Mouse (Mus musculus) ovary, postnatal 10 days (tissue): Measurements from ENCODE around the gene Zfp518a.

Experiments
- DNase-seq: peaks from one replicate; pipeline ENCODE4 v3.0.0; 2022; ENCODE audit warnings: low spot score

Gene Zfp518a

DNA sequence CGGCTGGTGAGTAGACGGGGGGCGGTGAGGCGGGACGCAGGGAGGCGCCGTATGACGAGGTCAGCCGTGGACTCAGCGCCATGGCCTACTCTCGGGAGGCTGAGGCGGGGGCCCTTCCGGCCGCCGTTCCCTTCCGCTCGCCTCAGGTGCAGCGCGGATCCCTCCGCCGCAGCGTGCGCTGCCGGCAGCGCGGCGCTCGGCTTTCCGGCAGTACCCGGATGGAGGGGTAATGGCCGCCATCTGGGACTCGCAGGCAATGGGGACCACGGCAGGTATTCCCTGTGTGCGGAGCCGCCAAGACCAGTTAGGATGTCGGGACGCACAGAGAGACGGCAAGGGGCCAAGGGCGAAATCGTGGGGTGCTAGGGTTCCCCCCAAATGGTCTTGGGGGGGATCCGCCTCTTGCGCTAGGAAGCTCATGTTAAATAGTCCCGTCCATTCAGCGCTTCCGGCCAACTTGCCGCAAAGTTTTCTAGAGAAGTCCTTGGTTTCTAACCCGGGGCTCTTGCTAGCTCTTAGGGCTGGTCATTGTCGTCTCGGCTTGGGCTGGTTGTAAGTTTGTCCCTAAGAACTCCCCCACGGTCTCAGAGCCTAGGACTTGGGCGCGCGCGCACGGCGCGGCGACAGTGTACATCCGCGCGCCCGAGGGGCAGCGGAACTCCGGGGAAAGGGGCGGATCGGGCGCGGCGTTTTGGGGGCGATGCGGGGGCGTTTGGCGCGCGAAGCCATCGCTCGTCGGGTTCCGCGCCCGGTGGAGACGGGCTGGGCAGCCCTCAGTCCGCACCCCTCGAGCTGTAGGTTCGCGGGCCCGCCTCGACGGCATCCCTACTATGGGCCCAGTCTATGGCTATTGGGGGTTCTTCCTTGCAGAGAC lies at the start of gene Zfp518a:
Gene Zfp518a (plus strand): TSS at position 187 of the 874 bp plus-strand sequence.
- peak; percentile 92 for DNase-seq

DNA sequence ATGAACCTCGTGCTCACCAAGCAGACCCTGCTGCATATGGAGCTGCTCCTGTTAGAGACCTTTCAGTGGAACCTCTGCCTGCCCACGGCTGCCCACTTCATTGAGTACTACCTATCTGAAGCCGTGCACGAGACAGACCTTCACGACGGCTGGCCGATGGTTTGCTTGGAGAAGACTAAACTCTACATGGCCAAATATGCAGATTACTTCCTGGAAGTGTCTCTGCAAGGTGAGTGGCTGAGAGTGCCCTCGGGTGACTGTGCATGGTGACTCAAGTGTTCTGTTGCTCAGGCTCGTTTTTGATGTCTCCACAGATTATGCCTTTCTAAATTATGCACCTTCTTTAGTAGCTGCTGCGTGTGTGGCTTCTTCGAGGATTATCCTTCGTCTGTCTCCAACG lies 49.8 kb upstream of the Zfp518a start:
- no peak for DNase-seq

GRCm38 (mm10) chr19:40849391-40849790 lies 45.1 kb upstream of the Zfp518a start:
- no peak for DNase-seq

DNA sequence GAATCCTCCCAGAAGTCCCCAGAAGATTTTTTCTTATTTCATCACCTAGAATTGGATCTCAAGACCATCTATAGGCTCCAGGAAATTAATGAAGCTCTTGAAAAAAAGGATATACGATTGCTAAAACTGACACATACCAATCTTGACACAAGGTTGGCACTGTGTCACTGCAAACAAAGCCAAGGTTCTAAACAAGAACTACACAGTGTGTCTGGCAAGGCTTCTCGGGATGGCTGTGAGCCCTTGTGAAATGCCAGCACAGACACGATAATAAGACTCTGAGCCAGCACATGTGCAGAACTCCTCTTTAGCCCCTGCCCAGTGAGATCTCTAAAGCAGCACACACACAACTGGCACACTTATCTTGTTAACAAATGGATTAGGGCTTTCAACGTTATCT lies 35.0 kb upstream of the Zfp518a start:
- no peak for DNase-seq

GRCm38 (mm10) chr19:40868284-40868683 lies 26.2 kb upstream of the Zfp518a start:
- no peak for DNase-seq

- DNase-seq: no peak
These were observed 24.9 kb upstream of the Zfp518a start for GRCm38 (mm10) chr19:40869425-40870105.

DNA sequence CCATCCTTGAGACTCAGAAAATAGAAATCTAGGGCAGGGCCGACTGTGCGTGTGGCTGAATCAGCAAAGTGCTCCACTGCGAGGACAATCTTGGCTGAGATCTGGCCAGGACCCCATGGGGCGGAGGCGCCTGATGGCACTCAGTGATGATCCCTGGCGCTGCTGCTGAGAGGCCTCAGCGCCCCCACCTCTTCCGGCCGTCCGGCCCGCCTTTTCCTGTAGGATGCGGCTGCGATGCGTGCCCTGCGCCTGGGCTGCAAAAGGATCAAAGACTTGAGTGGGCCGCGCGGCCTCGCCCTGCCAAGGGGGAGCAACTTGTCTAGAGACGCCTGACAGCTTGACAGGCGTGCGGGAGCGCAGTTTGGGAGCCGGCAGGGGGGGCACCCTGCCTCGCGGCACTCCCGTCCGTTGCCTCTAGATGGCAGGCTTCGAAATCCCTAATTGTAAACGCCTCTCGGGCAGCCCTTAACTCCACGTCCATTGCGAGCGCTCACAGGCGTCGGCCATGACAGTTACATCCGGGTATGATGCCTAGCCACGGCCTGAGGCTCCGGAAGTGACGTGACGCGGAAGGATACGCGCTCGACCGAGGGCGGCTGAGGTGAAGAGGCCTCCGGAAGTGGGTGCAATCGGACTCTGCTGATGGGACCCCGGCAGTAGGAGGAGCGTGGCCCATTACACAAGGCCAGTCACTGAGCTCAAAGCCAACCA lies 21.4 kb upstream of the Zfp518a start:
- DNase-seq: peak; percentile 53

DNA sequence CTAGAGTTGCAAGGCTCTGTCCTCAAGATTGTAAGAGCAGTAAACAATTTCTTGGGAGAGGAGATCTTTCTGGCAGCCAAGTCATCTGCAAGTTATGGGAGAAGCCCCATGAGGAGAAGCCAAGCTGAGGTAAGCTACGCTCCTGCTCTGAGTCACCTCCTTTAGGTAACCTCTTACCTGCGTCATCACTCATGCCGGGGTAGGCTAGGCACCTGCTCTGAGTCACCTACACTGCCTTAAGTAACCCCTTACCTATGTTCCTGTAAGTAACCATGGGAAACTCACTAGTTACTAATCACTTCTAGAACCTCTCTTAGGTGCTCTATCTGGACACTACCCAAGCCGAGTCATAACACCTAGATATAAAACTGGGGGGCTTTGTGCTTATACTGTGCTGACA lies 12.8 kb upstream of the Zfp518a start:
- no peak for DNase-seq

GRCm38 (mm10) chr19:40888887-40889286 lies 5.6 kb upstream of the Zfp518a start:
- DNase-seq: no peak

GRCm38 (mm10) chr19:40894071-40894506 lies 416 bp upstream of the Zfp518a start:
- DNase-seq: no peak

GRCm38 (mm10) chr19:40895393-40895703 lies 843 bp downstream of the Zfp518a start:
- DNase-seq: no peak

DNA sequence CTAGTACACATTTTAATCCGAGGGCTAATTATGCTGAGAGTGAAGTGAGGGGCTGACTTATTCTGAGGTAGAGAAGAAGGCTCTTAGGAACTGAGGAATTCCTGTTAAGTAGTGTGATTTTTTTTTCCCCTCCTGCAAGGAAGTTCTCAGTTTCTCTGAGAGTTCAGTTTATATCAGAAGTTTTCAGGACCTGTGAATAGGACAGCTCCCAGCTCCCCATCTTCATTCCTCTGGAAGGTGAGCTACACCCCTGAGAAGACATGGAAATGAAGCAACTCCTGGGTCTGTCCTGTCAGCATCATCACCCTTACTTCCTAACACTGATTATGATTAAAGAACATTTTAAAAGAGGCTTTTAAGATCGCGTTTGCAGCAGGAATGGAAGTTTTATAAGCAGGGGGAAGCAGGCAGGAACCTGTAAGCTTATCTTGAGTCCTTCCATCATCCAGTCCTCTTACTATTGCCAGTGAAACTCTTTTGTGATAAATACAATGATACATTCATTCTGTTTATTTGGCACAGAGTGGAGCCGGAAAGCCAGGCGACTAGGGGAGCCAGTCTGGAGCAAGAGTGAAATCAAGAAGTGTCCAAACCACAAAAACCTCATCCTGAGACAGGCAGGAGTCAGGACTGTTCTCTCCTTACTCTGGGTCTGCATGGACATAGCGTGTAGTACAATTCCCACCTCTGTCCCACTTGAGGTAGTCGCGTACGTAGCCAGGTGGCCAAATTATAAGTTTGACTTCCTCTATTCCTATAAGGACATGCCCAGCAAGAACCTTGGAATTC lies 37.3 kb downstream of the Zfp518a start:
- DNase-seq: no peak

GRCm38 (mm10) chr19:40935376-40935775 lies 40.9 kb downstream of the Zfp518a start:
- DNase-seq: no peak

DNA sequence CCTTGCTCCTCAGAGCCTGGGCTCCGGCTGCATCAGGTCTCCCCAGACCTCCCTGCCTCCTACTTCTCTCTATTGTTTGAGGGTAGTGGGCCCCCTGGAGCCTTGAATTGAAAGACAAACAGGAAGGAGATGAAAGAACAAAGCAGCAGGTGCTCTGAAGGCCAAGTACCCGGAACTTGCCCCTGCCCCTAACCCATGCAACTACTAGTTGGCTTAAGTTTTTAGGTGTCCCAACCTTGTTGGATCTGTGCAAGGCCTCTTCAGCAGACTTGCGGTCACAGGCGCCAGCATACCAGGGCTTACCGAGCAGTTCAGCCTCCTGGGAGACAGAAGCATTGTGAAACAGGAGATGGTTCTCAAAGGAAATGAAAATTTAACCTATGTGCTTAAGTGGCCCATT lies 41.5 kb downstream of the Zfp518a start:
- no peak for DNase-seq

- DNase-seq: no peak
These were observed 49.0 kb downstream of the Zfp518a start for GRCm38 (mm10) chr19:40943552-40943951.

DNA sequence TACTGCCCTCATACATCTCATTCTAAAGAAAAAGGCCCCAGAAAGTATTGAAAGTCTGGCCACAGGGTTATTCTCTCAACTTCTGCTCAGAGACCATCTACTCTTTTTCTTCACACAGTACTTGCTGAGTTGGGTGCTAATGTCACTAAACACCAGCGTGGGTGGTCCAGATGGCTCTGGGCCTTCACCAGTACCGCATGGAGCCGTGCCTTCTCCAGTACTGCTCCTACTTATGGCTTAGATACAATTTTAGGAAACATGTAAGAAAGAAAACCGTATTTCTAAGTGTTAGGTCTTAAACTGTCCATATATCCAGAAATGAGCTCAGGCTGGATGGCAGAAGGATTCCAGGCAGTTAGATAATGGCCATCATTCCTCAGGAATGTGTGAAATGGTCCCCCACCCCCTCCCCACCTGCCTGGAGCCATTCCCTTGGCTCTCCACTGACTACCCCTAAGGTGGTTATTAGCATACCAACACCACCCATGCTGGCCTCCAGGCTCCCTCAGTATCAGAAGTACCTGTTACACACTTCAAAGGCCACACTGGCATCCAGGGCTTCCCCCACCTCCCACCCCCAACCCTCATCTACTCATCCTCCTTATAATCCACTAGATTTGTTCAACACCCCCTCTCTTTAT lies 52.6 kb downstream of the Zfp518a start:
- DNase-seq: no peak

GRCm38 (mm10) chr19:40958981-40959380 lies 64.5 kb downstream of the Zfp518a start:
- no peak for DNase-seq

DNA sequence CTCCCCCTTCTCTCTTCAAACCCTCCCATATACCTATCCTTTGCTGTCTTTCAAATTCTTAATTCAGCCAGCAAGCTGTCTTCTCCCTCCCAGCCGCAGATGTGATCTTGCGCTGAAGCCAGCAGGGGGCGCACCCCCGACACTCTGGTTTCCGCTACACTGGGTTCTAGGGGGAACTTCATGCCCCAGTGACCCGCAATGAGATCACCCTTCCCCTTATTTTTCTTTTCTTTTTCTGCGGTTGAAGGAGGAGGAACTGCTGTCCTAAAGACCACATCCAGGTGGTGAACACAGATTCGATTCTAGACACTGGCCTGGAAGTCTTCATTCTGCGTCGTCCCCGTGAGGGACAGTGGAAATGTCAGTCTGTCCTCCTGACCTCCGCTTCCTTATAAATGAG lies 68.5 kb downstream of the Zfp518a start:
- DNase-seq: peak; percentile 24

DNA sequence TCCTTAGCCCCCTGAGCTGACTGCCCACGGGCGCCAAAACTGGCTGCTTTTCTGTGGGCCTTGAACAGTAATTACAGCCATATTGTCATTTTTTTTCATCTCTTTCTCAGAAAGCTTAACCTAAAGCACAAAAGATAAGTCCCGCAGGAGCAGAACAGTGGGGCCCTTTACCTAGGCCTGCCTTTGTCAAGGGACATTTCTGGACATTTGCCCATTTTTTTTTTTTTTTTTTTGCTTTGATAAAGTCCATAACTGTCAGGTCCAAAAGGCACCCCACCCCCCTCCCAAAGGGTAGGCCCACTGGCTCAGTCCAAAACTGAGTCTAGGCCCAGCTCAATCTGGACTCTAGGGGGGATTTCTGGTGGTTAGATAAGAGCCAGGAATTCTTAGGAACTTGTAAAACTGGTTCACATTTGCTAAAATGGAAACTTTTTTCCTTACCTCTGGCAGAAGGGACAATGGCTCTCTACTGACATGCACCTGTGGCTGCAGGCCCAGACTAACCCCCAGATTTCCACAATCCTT lies 69.9 kb downstream of the Zfp518a start:
- no peak for DNase-seq

- no peak for DNase-seq
These were observed 70.7 kb downstream of the Zfp518a start for GRCm38 (mm10) chr19:40964936-40965850.
